Mouse (Mus musculus): ENCODE measurements around the gene Dnah3. TPM values are rescaled to one million over a fixed set of nuclear protein-coding genes. Genes with fewer than 3 reads are reported as not detected.

Gene Dnah3
- 0.04 and 0.09 TPM in 2 replicates for polyA plus RNA-seq (2012; rRNA removed; ENCODE audit: low replicate concordance)

GRCm38 (mm10) chr7:120095180-120095579, at the start of gene Dnah3:
Gene Dnah3, minus strand, starts transcription at chr7:120095280.

GRCm38 (mm10) chr7:120102164-120102972, 7.3 kb upstream of the Dnah3 start, which contains the start of gene Tmem159:
Gene Tmem159, plus strand, starts transcription at chr7:120102353.

GRCm38 (mm10) chr7:119895639-119896512, 199.2 kb downstream of the Dnah3 start, which contains the start of the genes Lyrm1 and Dcun1d3:
Gene Lyrm1, plus strand, starts transcription at chr7:119895861.
Gene Dcun1d3, minus strand, starts transcription at chr7:119896298.

Other genes with a start within 250 kb of the Dnah3 start
- 2.0 and 5.2 TPM in 2 replicates for gene Lyrm1, start 199.4 kb downstream of the Dnah3 start, polyA plus RNA-seq (2012; rRNA removed; ENCODE audit: low replicate concordance)
- 7.0 and 13.7 TPM in 2 replicates for gene Dcun1d3, start 199.0 kb downstream of the Dnah3 start, polyA plus RNA-seq (2012; rRNA removed; ENCODE audit: low replicate concordance)
- 30.8 and 42.7 TPM in 2 replicates for gene Tmem159, start 7.1 kb upstream of the Dnah3 start, polyA plus RNA-seq (2012; rRNA removed; ENCODE audit: low replicate concordance)
- not detected in 2 replicates for gene Zp2, start 50.0 kb upstream of the Dnah3 start, polyA plus RNA-seq (2012; rRNA removed; ENCODE audit: low replicate concordance)
- not detected in 2 replicates for gene Anks4b, start 78.6 kb upstream of the Dnah3 start, polyA plus RNA-seq (2012; rRNA removed; ENCODE audit: low replicate concordance)
- 1.5 and 2.5 TPM in 2 replicates for gene Crym, start 106.8 kb upstream of the Dnah3 start, polyA plus RNA-seq (2012; rRNA removed; ENCODE audit: low replicate concordance)
- 0.04 TPM in 1 of 2 replicates, not detected in the other for gene Abca14, start 108.7 kb upstream of the Dnah3 start, polyA plus RNA-seq (2012; rRNA removed; ENCODE audit: low replicate concordance)
- not detected in 2 replicates for gene Abca15, start 233.4 kb upstream of the Dnah3 start, polyA plus RNA-seq (2012; rRNA removed; ENCODE audit: low replicate concordance)